19 mouse cellular contexts compared by ENCODE assay signal in genomic region chr17:46828935-46829334, GRCm38 (mm10). TPM values are rescaled to one million over a fixed set of nuclear protein-coding genes. Genes with fewer than 3 reads are reported as not detected.
DNase-seq lines count a peak whose midpoint lies in the region; ATAC-seq lines count a peak whose summit lies in the region.
"Had no signal": no experiment of that assay in that cellular context is flagged by ENCODE, and none has a peak within 500 bp of the region (broad histone marks: within the 10 kb centered on the region; RNA-seq: fewer than 3 reads in every experiment).

No protein-coding gene starts in this region.

- WGBS in heart, embryonic 11.5 days (ENCODE audit: insufficient replicate concordance), result 85% methylated on average over 3 of the region's 3 CpGs

- intact Hi-C loops in left cerebral cortex, postnatal 25 days (cut with DNase I), result no loop called here
- intact Hi-C loops in gastrocnemius, postnatal 36 days (cut with DNase I), result no loop called here

- no peak overlapping the region for H3K4me3 ChIP-seq in heart, embryonic 11.5 days (ENCODE audit: low read depth, low read length)
- H3K4me3 ChIP-seq: embryonic facial prominence, embryonic 15.5 days; heart, adult 2 months; midbrain, embryonic 15.5 days had no signal

- no peak overlapping the region for H3K4me2 ChIP-seq in heart, embryonic 11.5 days
- H3K4me2 ChIP-seq: embryonic facial prominence, embryonic 15.5 days; hindbrain, embryonic 14.5 days; midbrain, embryonic 15.5 days had no signal

- peak; percentile 97 for ATAC-seq in CD4-positive, CD25-positive, alpha-beta regulatory T cell, adult 4 months
- peak; percentile 51 to 55; a peak in 2 of 4 replicates for ATAC-seq in hematopoietic stem cell, adult 5-6 weeks (replicated peaks in 1 of 2; ENCODE audit: insufficient read depth in 1 of 2, low FRiP score in 2 of 2, low TSS enrichment in 1 of 2, low read depth in 1 of 2, poor library complexity in 2 of 2, severe bottlenecking in 2 of 2)
- no peak for ATAC-seq in heart, embryonic 11.5 days (replicated peaks; ENCODE audit: insufficient number of reproducible peaks, low FRiP score, low TSS enrichment)
- ATAC-seq: midbrain, embryonic 15.5 days had no signal

- peaks cover 11% of the 10 kb centered on the region for H3K36me3 ChIP-seq in heart, embryonic 11.5 days (ENCODE audit: control insufficient read depth, insufficient read depth, low read length)

- H3K9me3 ChIP-seq in heart, embryonic 11.5 days (replicated peaks; ENCODE audit: control insufficient read depth, low read length), result no peaks in the 10 kb centered on the region
- H3K9me3 ChIP-seq: embryonic facial prominence, embryonic 15.5 days; midbrain, embryonic 15.5 days had no signal

- H3K4me1 ChIP-seq in heart, embryonic 11.5 days (ENCODE audit: control insufficient read depth, insufficient read depth, low read length), result no peaks in the 10 kb centered on the region
- H3K4me1 ChIP-seq: embryonic facial prominence, embryonic 15.5 days; midbrain, embryonic 15.5 days had no signal

- no peak overlapping the region for H3K27ac ChIP-seq in heart, embryonic 11.5 days (ENCODE audit: low read depth, low read length)
- H3K27ac ChIP-seq: embryonic facial prominence, embryonic 15.5 days; heart, adult 2 months; hindbrain, embryonic 14.5 days; liver, embryonic 14.5 days; midbrain, embryonic 15.5 days had no signal

- peak; percentile 58 for DNase-seq in A20 (ENCODE audit: low read depth, low spot score)
- peak; percentile 41 to 73 for DNase-seq in thymus, adult 18-20 months
- DNase-seq in left cerebral cortex, postnatal 25 days (ENCODE audit: low spot score in 2 of 2), result no peak
- DNase-seq in gastrocnemius, postnatal 36 days, result no peak
- no peak for DNase-seq in right cerebral cortex, adult 18-20 months
- DNase-seq: adrenal gland, adult 2 months; cerebellum, adult 8-10 months; heart, adult 2 months; kidney, adult 11 months; kidney, postnatal 36 days; lung, postnatal 36 days; right cerebral cortex, postnatal 25 days had no signal

- no peaks in the 10 kb centered on the region for H3K27me3 ChIP-seq in heart, embryonic 11.5 days (ENCODE audit: control insufficient read depth, insufficient read depth, low read length)
- H3K27me3 ChIP-seq: embryonic facial prominence, embryonic 15.5 days; midbrain, embryonic 15.5 days had no signal

- H3K9ac ChIP-seq in heart, embryonic 11.5 days (ENCODE audit: low read depth, low read length), result no peak overlapping the region
- H3K9ac ChIP-seq: embryonic facial prominence, embryonic 15.5 days; hindbrain, embryonic 14.5 days; liver, embryonic 14.5 days; midbrain, embryonic 15.5 days had no signal

RNA-seq across cellular contexts. Expression of gene Bicral, which starts 29.3 kb away (rescaled TPM):
- polyA plus RNA-seq in CD4-positive, CD25-positive, alpha-beta regulatory T cell, adult 4 months (2017; shearing (Covaris generic)), result 10 to 100 TPM; 10.8 to 11.9 TPM
- 27.0 and 27.5 TPM in 2 replicates for total RNA-seq in hematopoietic stem cell, adult 5-6 weeks (2017)
- 10 to 100 TPM; 41.6 to 49.7 TPM for total RNA-seq in left cerebral cortex, postnatal 25 days (2021)
- total RNA-seq in gastrocnemius, postnatal 36 days (2021), result 10 to 100 TPM in 1 of 2 experiments, 1 to 10 TPM in 1; 8.2 to 12.1 TPM
- polyA plus RNA-seq in heart, embryonic 11.5 days (2014; fragmentation: Nextera tagmentation; extraction: Ambion mirVana), result 4.1 and 4.9 TPM in 2 replicates

RNA-seq across cellular contexts. Expression of gene Rpl7l1, which starts 46.5 kb away (rescaled TPM):
- polyA plus RNA-seq in CD4-positive, CD25-positive, alpha-beta regulatory T cell, adult 4 months (2017; shearing (Covaris generic)), result 100 to 1,000 TPM; 159 to 205 TPM
- total RNA-seq in hematopoietic stem cell, adult 5-6 weeks (2017), result 121 and 185 TPM in 2 replicates
- 10 to 100 TPM; 45.7 to 51.9 TPM for total RNA-seq in left cerebral cortex, postnatal 25 days (2021)
- total RNA-seq in gastrocnemius, postnatal 36 days (2021), result 10 to 100 TPM; 39.3 to 40.7 TPM
- polyA plus RNA-seq in heart, embryonic 11.5 days (2014; fragmentation: Nextera tagmentation; extraction: Ambion mirVana), result 115 and 116 TPM in 2 replicates

RNA-seq across cellular contexts. Expression of gene 2310039H08Rik, which starts 56.5 kb away (rescaled TPM):
- 10 to 100 TPM; 16.1 to 18.9 TPM for polyA plus RNA-seq in CD4-positive, CD25-positive, alpha-beta regulatory T cell, adult 4 months (2017; shearing (Covaris generic))
- 8.1 and 22.0 TPM in 2 replicates for total RNA-seq in hematopoietic stem cell, adult 5-6 weeks (2017)
- total RNA-seq in left cerebral cortex, postnatal 25 days (2021), result 10 to 100 TPM in 1 of 2 experiments, 1 to 10 TPM in 1; 5.7 to 10.8 TPM
- total RNA-seq in gastrocnemius, postnatal 36 days (2021), result 10 to 100 TPM; 26.8 to 33.5 TPM
- 43.9 and 45.3 TPM in 2 replicates for polyA plus RNA-seq in heart, embryonic 11.5 days (2014; fragmentation: Nextera tagmentation; extraction: Ambion mirVana)

Comparison
In these comparisons a context has a peak if more than half of its experiments do, and no peak if none do; other contexts are left out.
1. DNase-seq: peak in A20 (single experiment) and thymus, adult 18-20 months (2 of 2); none in left cerebral cortex, postnatal 25 days (0 of 2), gastrocnemius, postnatal 36 days (0 of 2) and right cerebral cortex, adult 18-20 months (single experiment).